Mouse (Mus musculus) bone marrow, adult 2 months (tissue): ENCODE data around the gene Adipoq.

ENCODE experiments used
- CTCF ChIP-seq: fragments of 200-500 bp; IDR thresholded peaks from 2 replicates; pipeline ENCODE4 v1.5.1; 2011; ENCODE audit warnings: low read length, control low read depth; ENCODE audit not compliant: control insufficient read depth, insufficient read depth
- POLR2A ChIP-seq: fragments of 200-500 bp; IDR thresholded peaks from 2 replicates; pipeline ENCODE4 v1.6.1; 2011; ENCODE audit warnings: low read depth, mild to moderate bottlenecking, control low read depth, low read length, borderline replicate concordance; ENCODE audit not compliant: control insufficient read depth

- TF ChIP-seq CTCF (no peak), POLR2A (no peak)
Measured at GRCm38 (mm10) chr16:23144326-23144725, 2.0 kb upstream of the Adipoq start.
